Mouse (Mus musculus) regulatory T cell (primary cell): Measurements from ENCODE around the gene Pus7.

ENCODE experiments used
- in situ Hi-C: fragments of 300-600 bp; cut with MboI, MseI; formaldehyde crosslinking; loops from one replicate; pipeline ENCODE4 v1.15.1; 2025; ENCODE audit warnings: high pct_unique_total_duplicates

Pus7 gene

GRCm38 (mm10) chr5:23782931-23783877 is at the start of gene Pus7:
Gene Pus7, minus strand, starts transcription at chr5:23783711.
- in situ Hi-C loops: loop anchor here (5.0 to 25.0 kb wide), 2 partner anchors 71 to 1996 kb away; partner anchors contain the start of genes Dnajc2 and Psmc2

- in situ Hi-C loops: no loop called here
Observed at GRCm38 (mm10) chr5:23830897-23831752, 47.6 kb upstream of the Pus7 start.

- in situ Hi-C loops: no loop called here
Observed at GRCm38 (mm10) chr5:23826321-23827004, 43.0 kb upstream of the Pus7 start.

GRCm38 (mm10) chr5:23824171-23824733 is 40.7 kb upstream of the Pus7 start:
- in situ Hi-C loops: no loop called here

GRCm38 (mm10) chr5:23822306-23822705 is 38.8 kb upstream of the Pus7 start:
- in situ Hi-C loops: no loop called here

GRCm38 (mm10) chr5:23816681-23817080 is 33.2 kb upstream of the Pus7 start:
- in situ Hi-C loops: no loop called here

GRCm38 (mm10) chr5:23814841-23815240 is 31.3 kb upstream of the Pus7 start:
- in situ Hi-C loops: no loop called here

- in situ Hi-C loops: loop anchor here (10.0 to 25.0 kb wide), 2 partner anchors 602 to 2005 kb away; partner anchors contain the start of genes Abcb8, Atg9b, Dnajc2 and Psmc2
Observed at GRCm38 (mm10) chr5:23792726-23793125, 9.2 kb upstream of the Pus7 start.

GRCm38 (mm10) chr5:23789078-23789612 is 5.6 kb upstream of the Pus7 start:
- in situ Hi-C loops: loop anchor here (25.0 kb wide), 1 partner anchor 2002 kb away; the partner anchor contains the start of genes Dnajc2 and Psmc2

GRCm38 (mm10) chr5:23788390-23788830 is 4.9 kb upstream of the Pus7 start:
- in situ Hi-C loops: loop anchor here (25.0 kb wide), 1 partner anchor 2001 kb away; the partner anchor contains the start of genes Dnajc2 and Psmc2

- in situ Hi-C loops: loop anchor here (25.0 kb wide), 1 partner anchor 2000 kb away; the partner anchor contains the start of genes Dnajc2 and Psmc2
Observed at GRCm38 (mm10) chr5:23787536-23788389, 4.3 kb upstream of the Pus7 start, which contains the start of gene Rint1. Gene Rint1, plus strand, starts transcription at chr5:23787711.

- in situ Hi-C loops: loop anchor here (5.0 to 25.0 kb wide), 2 partner anchors 70 to 1995 kb away; partner anchors contain the start of genes Dnajc2 and Psmc2
Observed at GRCm38 (mm10) chr5:23782051-23782810, 1.3 kb downstream of the Pus7 start.

GRCm38 (mm10) chr5:23781172-23781571 is 2.3 kb downstream of the Pus7 start:
- in situ Hi-C loops: loop anchor here (5.0 to 25.0 kb wide), 2 partner anchors 69 to 1994 kb away; partner anchors contain the start of genes Dnajc2 and Psmc2

GRCm38 (mm10) chr5:23780516-23780915 is 3.0 kb downstream of the Pus7 start:
- in situ Hi-C loops: loop anchor here (5.0 to 25.0 kb wide), 2 partner anchors 68 to 1993 kb away; partner anchors contain the start of genes Dnajc2 and Psmc2

- in situ Hi-C loops: no loop called here
Observed at GRCm38 (mm10) chr5:23774186-23774585, 9.3 kb downstream of the Pus7 start.

GRCm38 (mm10) chr5:23771105-23771504 is 12.4 kb downstream of the Pus7 start:
- in situ Hi-C loops: no loop called here

- in situ Hi-C loops: no loop called here
Observed at GRCm38 (mm10) chr5:23764557-23764956, 19.0 kb downstream of the Pus7 start.

- in situ Hi-C loops: no loop called here
Observed at GRCm38 (mm10) chr5:23762531-23762930, 21.0 kb downstream of the Pus7 start.
